Mouse (Mus musculus): Measurements from ENCODE around the gene Med20. TPM values are rescaled to one million over a fixed set of nuclear protein-coding genes. Genes with fewer than 3 reads are reported as not detected.
A peak's percentile ranks its signal among the peaks of the same experiment; 100 is the strongest.
"Not testable (repeated sequence)": the region's sequence is repeated elsewhere in the genome, so short reads cannot be mapped to it uniquely, and the experiment has no call there.

Med20 gene
- polyA plus RNA-seq, 1 experiment from 2014 or later, result 46.9 TPM

DNA sequence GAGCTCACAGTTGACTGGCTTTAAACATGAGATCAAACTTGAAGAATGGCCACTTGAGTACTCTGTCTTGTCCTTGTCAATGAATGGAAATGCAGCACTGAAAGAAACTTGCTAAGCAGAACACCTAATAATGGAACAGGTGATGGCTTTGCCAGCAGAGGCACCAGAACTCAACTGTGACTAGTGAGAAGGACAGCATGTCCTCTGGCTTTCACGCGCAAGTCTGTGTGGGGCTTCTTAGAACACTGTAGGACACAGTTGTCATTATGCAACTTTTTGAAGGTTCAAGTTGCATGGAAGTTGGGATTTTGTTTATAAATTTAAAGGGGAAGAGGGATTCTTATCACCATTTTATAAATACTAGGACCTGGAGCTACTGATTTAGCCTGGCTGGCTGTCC lies 13.7 kb downstream of the Med20 start:
- no peak for DNase-seq (ENCODE audit: low spot score)

- DNase-seq (ENCODE audit: low spot score), result no peak
Measured at GRCm38 (mm10) chr17:47626031-47626430, 14.6 kb downstream of the Med20 start.

DNA sequence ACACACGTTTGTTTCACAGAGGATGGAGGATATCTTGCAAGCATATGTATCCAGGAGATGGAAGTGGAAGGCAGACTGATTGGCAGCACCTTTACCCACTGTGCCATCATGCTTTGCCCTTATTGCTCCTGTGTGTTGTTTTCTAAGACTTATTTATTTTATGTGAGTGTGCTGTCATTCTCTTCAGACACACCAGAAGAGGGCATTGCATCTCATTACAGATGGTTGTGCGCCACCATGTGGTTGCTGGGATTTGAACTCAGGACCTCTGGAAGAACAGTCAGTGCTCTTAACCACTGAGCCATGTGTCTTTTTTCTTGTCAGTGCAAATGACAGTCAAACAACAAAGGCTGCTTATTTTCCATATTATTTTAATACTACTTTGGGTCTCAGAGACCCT lies 16.4 kb downstream of the Med20 start:
- DNase-seq (ENCODE audit: low spot score), result no peak

DNA sequence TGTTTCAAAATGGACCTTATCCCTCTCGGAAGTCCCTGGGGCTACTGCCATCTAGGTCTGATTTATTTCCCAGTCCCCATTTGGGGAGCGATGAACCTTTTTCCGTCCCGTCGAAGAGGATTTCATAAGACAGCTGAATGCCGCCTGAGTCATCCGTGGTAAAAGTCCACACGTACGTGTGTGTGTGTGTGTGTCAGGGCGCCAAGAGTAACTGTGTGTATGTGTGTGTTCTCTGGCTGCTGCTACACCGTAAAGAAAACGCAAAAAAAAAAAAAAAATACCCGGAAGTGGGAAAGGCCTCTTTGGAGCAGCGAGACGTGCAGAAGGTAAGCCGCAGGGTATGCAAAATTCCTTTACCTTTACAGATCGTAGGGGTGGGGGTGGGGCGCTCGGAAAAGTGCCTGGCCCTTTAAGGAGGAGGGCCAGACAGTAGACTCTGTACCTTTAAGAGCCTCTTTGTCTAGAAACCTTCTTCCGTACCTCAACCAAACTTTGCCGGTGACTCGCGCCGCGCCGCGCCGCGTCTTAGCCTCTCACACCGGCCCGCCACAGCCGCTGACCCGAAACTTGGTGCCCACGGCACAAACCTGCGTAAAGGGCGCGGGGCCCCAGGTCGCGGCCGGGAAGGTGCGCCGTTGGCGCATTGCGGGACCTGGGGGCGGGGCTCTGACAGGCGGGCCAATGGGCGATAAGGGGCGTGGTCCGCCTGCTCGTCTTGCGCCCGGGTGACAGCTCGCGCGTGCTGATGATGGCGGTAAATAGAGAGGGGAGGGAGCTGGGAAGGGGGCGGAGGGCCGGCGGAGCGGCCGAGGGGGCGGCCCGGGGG lies 17.7 kb downstream of the Med20 start:
- DNase-seq (ENCODE audit: low spot score), result peak; percentile 95

- DNase-seq (ENCODE audit: low spot score), result peak; percentile 78
Measured at GRCm38 (mm10) chr17:47629717-47630677, 18.6 kb downstream of the Med20 start.

DNA sequence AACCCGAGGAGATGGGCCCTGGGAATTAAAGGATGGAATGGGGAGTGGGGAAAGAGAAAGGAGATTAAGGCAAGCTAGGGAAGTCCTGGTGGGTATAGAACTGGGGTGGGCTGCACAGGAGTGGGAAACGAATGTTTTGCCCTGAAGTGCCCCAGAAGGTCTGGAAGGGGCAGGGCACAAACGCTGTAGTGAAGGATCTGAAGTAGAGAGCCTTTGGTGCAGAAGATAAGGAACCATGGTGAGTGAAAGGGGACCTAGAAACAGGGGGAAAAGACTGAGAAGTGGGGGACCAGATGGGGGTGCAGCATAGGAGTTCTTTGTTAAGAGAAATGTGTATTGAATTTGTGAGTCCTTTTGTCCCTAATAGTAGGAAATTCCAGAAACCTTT lies 19.3 kb downstream of the Med20 start, which contains the start of gene Usp49:
Usp49 (plus strand) TSS at position 13 of the 388 bp plus-strand sequence.
- DNase-seq (ENCODE audit: low spot score), result no peak

- no peak for DNase-seq (ENCODE audit: low spot score)
Measured at GRCm38 (mm10) chr17:47632181-47632840, 20.9 kb downstream of the Med20 start.

DNA sequence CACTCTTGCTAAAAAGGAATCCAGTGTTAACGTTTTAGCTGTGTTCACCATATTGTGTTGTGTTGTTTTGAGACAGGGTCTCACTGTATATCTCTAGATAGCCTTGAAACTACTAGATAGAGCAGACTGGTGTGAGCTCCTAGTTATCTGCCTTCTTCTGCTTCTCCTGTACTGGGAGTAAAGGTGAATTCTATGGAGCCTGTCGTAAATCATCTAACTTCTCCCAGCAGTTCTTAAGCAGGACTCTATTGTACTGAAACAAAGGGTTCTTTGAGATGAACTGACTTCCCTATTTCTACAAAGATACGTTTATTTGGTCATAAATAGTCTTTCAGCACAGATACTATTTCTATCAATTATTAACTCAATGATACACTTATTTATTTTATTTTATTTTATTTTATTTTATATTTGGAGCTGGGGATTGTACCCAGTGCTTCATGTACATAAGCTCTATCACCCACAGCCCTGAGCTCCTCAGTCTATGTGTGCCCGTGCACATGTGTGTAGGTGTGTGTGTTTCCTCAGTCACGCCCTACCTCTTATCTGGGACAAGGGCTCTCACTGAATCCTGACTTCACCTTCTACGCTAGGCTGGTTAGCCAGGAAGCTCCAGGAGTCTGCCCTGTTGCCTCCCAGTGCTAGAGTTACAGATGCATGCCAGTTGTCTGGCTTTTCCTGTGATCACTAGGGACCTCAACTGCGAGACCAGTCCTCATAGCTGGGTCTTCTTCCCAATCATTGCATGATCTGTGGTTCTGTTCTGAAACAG lies 22.8 kb downstream of the Med20 start:
- DNase-seq (ENCODE audit: low spot score), result no peak

- peak; percentile 32 for DNase-seq (ENCODE audit: low spot score)
Measured at GRCm38 (mm10) chr17:47642992-47643391, 31.6 kb downstream of the Med20 start.

DNA sequence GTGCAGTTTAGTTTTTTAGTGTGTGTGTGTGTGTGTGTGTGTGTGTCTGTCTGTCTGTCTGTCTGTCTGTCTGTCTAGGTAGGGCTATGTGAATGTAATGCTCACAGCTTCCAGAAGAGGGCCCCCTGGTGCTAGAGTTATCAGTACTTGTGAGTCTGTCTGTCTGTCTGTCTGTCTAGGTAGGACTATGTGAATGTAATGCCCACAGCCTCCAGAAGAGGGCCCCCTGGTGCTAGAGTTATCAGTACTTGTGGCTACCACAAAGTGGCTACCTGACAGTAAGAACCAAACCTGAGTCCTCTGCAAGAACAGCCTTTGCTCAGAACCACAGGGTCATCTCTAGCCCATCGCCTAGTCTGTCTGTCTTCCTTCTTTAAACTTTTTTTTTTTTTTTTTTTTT lies 35.3 kb downstream of the Med20 start:
- peak; percentile 73 for DNase-seq (ENCODE audit: low spot score)

- DNase-seq (ENCODE audit: low spot score), result no peak
Measured at GRCm38 (mm10) chr17:47648966-47649365, 37.6 kb downstream of the Med20 start.

- no peak for DNase-seq (ENCODE audit: low spot score)
Measured at GRCm38 (mm10) chr17:47651953-47652352, 40.6 kb downstream of the Med20 start.

DNA sequence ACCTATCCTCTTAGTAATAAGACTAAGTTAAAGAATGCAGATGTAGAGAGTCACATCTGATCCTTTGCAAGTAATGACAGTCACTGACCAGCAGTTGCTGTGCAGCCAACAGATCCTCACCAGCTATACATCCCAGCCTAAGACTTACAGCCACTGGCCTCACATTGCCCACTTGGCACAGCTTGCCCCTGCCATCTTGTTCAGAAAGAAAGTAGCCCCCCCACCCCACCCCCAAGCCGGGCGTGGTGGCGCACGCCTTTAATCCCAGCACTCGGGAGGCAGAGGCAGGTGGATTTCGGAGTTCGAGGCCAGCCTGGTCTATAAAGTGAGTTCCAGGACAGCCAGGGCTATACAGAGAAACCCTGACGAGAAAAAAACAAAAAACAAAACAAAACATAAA lies 43.0 kb downstream of the Med20 start:
- DNase-seq (ENCODE audit: low spot score), result not testable (repeated sequence)

DNA sequence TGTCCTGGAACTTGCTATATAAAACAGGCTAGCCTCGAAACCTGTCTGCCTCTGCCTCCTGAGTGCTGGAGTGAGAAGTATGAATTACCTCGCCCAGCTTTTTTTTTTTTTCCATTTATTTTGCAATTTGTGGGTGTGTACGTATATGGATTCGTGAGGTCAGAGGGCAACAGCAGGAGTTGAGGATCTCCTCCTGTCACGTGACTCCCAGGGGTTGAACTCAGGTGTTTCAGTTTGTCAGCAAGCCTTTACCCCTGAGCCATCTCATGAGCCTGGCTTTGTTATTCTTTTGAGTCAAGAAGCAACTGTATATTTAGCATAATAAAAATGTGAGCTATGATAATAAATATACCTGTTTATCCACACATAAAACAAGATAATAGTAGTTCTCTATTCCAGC lies 44.3 kb downstream of the Med20 start:
- DNase-seq (ENCODE audit: low spot score), result no peak

- no peak for DNase-seq (ENCODE audit: low spot score)
Measured at GRCm38 (mm10) chr17:47657901-47658300, 46.5 kb downstream of the Med20 start.

- DNase-seq (ENCODE audit: low spot score), result no peak
Measured at GRCm38 (mm10) chr17:47658741-47659243, 47.4 kb downstream of the Med20 start.

- no peak for DNase-seq (ENCODE audit: low spot score)
Measured at GRCm38 (mm10) chr17:47663009-47663713, 51.8 kb downstream of the Med20 start.

GRCm38 (mm10) chr17:47664474-47664873 lies 53.1 kb downstream of the Med20 start:
- DNase-seq (ENCODE audit: low spot score), result no peak

GRCm38 (mm10) chr17:47669166-47669565 lies 57.8 kb downstream of the Med20 start:
- DNase-seq (ENCODE audit: low spot score), result no peak

- DNase-seq (ENCODE audit: low spot score), result no peak
Measured at GRCm38 (mm10) chr17:47671988-47672310, 60.6 kb downstream of the Med20 start.
